Mouse (Mus musculus) heart, adult 11 months (tissue): ENCODE measurements around the gene Smpd1.

Experiments
- DNase-seq: peaks from one replicate; pipeline ENCODE4 v3.0.0; 2022

Smpd1 gene

DNA sequence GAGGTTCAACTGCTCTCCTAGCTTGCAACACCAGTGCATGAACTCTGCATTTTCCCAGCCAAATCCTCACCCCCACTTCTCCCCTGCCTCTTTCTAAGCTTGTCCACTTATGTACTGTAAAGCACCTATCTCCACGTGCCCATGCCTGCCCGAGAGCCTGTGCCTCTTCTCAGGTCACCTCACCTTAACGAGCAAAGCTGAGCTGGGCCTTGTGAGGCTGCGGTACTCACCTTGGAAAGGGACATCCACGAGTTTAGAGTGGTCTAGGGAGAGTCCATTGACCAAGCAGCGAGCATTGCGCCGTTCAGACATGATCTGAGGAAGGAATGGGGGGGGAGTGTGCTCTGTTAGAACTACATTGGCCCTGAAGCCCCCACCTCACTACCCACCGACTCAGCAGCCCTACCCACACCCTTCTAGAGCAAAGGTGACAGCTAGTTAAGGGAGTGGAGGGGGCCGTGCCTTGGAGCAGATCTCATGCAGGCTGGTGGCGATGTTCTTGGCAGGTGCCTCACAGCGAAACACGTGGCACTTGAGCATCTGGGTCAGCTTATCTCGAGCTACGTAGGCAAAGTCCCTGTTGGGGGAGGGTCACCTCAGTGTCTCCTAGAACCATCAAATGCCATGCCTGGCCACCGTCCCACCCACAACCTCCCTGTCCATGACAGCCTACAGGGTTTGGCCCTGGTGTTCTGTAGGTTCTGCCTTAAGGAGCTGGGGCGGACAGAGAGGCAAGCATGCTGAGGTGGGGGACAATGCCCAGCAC, 11.1 kb downstream of the Smpd1 start:
- DNase-seq, result peak; percentile 97

DNA sequence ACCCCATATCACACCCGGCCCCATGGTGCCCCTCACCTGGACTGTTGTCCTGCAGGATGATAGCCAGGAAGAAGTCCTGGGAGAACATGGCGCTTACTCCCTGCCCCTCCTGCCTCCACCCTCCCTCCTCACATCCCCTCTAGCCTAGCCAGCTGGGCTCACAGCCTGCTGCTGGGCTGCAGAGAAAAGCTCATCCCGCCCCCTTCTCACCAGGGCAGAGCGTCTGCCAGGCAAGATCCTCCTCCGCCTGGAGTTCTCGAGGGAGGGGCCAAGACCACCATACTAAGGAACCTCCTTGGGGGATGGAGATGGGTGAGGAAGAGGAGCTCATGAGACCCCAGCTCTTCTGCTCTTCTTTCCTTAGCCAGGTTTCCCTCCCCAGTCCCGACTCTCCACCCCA, 14.4 kb downstream of the Smpd1 start:
- no peak for DNase-seq

GRCm38 (mm10) chr7:105568988-105569471, 14.9 kb downstream of the Smpd1 start:
- DNase-seq, result no peak

DNA sequence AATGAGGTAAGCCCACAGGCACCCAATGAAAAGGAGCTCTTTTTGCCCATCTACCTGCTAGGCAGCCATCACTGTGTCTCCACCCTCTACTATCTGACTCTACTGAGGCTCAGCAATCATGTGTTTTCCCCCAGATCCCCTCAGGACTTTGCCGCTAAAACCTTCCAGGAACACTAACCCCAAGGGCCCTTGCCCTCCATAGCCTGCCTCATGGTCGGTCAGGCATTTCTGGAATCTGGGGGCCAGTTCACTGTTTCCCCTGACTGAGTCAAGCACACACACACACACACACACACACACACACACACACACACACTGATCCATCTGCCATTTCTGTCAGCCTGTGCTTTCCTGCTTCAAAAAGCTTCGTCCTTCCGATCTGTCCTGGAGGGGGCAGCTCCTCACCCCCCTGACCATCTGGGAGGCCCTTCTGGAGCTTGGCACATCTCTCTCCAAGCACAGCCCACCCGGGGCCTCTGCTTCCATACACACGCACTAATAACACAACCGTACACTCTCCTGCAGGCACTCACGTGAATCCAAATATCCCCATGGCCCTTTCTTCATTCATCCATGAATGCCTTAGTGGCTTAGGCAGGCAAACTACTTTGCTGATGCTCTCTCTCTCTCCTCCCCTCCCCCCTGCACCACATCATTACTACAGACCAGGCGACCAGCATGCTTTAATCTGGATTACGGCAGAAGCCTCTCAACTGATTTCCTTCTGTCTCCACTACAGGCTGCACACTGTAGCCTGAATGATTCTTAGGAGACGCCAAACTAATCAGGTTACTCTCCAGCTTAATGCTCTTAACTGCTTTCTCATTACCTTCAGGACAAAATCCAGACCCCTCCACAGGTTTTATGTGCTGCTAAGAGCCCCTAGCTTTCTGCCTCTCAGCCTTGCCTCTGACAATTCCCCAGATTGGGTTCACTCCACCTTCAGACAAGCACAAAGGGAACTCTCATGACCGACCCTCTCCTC, 15.6 kb downstream of the Smpd1 start:
- DNase-seq, result no peak

GRCm38 (mm10) chr7:105570756-105571155, 16.6 kb downstream of the Smpd1 start:
- DNase-seq, result no peak

GRCm38 (mm10) chr7:105572949-105573348, 18.8 kb downstream of the Smpd1 start:
- DNase-seq, result no peak

DNA sequence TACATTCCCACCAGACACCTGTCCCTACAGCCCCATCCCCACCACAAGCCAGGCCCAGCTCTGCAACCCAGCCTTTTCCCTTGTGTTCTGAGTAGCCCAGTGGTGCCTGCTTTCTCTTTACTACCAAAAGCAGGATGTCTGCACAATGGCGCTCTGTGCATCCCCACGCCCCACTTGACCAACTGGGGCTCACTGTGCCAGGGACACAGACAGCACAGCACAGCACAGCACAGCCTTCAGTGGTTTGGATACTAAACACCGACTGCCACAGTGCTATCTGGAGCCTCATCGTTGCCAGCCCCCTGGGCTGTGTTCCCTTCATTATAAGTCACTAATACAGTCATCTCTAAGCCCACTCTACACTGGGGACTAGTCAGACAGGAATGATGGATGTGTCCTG, 20.4 kb downstream of the Smpd1 start:
- no peak for DNase-seq

- DNase-seq, result no peak
Observed at GRCm38 (mm10) chr7:105576166-105576748, 22.1 kb downstream of the Smpd1 start.

- peak; percentile 66 for DNase-seq
Observed at GRCm38 (mm10) chr7:105577377-105577871, 23.3 kb downstream of the Smpd1 start.

GRCm38 (mm10) chr7:105578481-105578880, 24.3 kb downstream of the Smpd1 start:
- no peak for DNase-seq

GRCm38 (mm10) chr7:105580627-105581089, 26.5 kb downstream of the Smpd1 start:
- no peak for DNase-seq

DNA sequence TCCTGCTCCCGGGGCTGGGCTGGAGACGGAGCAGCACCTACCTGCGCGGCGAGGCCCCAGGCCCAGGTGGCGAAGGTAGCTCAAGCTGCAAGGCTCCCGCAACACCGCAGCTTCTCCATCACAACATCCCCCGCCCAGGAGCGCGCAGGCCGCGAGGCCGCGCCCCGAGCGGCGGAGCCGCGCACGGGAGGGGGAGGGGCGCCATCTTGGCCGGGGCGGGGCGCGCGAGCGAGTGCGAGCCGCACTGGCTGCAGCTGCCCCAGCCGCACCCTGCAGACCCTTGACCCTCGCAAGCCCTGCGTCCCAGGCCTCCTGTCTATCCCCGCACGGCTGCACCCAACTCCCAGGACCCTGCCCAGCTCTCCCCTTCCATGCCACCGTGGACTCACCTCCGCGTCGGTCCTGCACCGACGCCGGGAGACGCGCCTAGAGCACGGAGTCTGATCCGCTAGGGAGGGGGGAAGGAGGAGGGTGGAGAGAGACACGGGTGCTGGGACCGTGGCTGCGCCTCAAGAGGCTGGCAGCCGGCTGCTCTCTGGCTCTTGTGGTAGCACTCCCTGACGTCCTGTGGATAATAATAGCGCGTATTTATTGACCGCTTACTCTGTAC, 27.0 kb downstream of the Smpd1 start, which contains the start of gene Apbb1:
Gene Apbb1, minus strand, starts transcription at position 560 of the 610 bp plus-strand sequence.
- DNase-seq, result peak; percentile 99

DNA sequence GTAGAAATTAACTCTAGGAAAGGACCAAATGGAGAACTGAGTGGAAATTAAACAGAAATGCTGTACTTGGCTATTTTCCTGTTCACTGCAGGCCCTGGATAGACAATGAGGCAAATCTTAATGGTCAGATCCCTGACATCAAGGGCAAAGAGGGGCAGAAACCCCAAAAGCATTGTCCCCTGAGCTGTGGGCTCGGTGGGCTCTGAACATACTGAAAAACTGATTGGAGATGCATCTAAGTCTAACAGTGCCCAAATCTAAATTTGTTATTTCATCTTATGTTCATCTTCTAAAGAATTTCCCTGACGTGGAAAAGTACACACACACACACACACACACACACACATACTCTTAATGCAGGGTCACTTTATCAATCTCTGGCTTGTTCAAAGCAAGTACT, 27.8 kb downstream of the Smpd1 start:
- no peak for DNase-seq

DNA sequence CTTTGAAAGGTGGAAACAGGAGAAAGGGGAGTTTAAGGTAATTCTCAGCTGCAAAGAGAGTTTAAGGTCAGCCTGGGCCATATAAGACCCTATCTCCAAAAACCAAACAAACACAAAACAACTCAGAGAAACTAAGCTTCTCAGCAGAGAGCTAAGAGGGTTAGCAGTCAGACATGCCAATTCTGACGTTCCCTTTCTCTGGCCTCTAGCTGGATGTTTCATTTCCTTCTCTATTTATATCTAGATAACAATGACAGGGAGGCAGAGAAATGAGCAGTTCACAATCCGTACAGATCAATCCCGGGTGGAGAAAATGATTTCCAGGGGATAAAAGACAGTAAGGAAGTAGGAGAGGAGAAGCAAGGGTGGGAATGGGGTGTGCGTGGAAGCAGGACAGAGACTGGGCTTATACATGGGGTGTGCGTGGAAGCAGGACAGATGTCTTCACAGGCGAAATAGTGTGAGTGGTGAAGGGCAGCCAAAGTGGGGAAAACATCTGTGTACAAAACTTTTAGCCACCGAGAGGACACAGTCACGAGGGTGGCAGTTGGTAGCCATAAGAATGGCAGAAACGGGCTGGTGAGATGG, 34.3 kb downstream of the Smpd1 start:
- DNase-seq, result no peak

DNA sequence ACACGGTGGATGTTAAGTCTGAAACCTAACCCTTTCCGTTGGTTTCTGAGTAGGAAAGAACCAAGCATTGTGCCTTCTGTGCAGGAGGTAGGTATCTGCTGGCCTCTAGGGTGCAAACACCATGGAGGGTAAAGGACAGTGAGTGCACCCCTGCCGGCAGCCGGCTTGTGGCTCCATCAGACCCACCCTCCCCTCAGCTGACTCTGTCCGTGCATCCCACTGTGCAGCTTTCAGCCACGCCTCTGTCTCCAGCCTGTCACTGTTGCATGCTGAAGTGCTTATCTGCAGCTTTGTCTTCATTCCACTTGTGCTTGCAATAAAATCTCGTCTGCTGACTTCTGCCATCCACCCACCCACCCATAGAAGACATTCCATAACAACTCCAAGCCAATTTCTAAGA, 35.9 kb downstream of the Smpd1 start:
- no peak for DNase-seq

DNA sequence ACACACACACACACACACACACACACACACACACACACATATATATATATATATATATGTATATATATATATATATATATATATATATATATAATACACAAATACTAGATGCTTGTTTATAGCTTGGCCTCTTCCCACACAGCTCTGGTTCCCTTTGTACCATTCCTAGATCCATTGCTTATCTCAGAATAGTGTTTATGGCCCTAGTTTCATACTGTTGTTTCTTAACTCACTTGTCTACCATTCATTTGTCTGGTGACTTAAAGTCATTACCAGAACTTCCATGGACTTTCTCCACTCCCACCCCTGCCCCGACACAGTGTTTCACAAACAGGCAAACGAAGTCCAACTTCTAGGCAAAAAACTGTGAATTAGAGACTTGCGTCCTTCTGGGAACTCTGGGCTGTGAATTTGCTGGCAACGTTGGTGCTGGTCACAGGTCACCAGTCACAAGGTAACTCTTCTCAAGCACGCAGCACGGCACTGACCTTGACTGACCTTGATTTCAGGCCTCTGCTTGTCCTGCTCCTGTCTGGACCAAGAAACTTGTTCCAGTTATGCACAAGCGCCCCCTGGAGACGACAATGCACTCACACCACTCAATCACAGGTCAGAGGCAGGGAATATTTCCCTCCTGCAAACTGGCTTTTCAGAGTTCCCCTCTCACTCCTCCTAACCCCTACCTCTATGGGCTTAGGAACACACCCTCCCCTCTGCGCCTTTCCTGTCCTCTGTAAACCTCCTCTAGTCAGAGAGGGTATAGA, 48.9 kb downstream of the Smpd1 start:
- DNase-seq, result peak; percentile 95
